Mouse (Mus musculus) megakaryocyte, embryonic 14.5 days (primary cell): Measurements from ENCODE around the gene Coq4.

Source experiments
- FLI1 ChIP-seq: IDR thresholded peaks from 2 replicates; pipeline ENCODE4 v1.6.1; 2012; ENCODE audit warnings: low read length, inconsistent platforms, mixed read lengths
- GATA1 ChIP-seq: IDR thresholded peaks from 3 replicates; pipeline ENCODE4 v1.6.1; 2012; ENCODE audit warnings: mixed read lengths, low read length, inconsistent platforms, borderline replicate concordance

GRCm38 (mm10) chr2:29752397-29752796, 34.9 kb upstream of the Coq4 start:
- TF ChIP-seq GATA1 = no peak
- no peak for TF ChIP-seq FLI1
